8 mouse cellular contexts compared by ENCODE assay signal in genomic region chr9:72661561-72661894, GRCm38 (mm10). TPM values are rescaled to one million over a fixed set of nuclear protein-coding genes. Genes with fewer than 3 reads are reported as not detected.
DNase-seq lines count a peak whose midpoint lies in the region; ATAC-seq and TF ChIP-seq lines count a peak whose summit lies in the region.

No protein-coding gene starts in this region.

- H3K4me1 ChIP-seq in kidney, embryonic 16.5 days (ENCODE audit: insufficient read depth, low read length) = peaks cover 40% of the 10 kb centered on the region
- H3K4me1 ChIP-seq in hindbrain, embryonic 15.5 days (replicated peaks) = peaks cover 38% of the 10 kb centered on the region
- H3K4me1 ChIP-seq in midbrain, postnatal 0 days (ENCODE audit: insufficient read depth, low read length) = peaks cover 4% of the 10 kb centered on the region; the same call in 1 of the 2 replicates

- H3K4me2 ChIP-seq in kidney, embryonic 16.5 days (replicated peaks; ENCODE audit: low read depth, low read length) = peak overlapping the region; percentile 77
- H3K4me2 ChIP-seq in hindbrain, embryonic 15.5 days = peak overlapping the region; percentile 70
- H3K4me2 ChIP-seq in midbrain, postnatal 0 days (ENCODE audit: low read depth, low read length, poor library complexity, severe bottlenecking) = peak overlapping the region; percentile 71

- no peak for TF ChIP-seq CTCF in midbrain, postnatal 0 days (IDR thresholded peaks at IDR 0.05)

- peak overlapping the region; percentile 98 for H3K4me3 ChIP-seq in kidney, embryonic 16.5 days (ENCODE audit: low read length)
- peak overlapping the region; percentile 96 for H3K4me3 ChIP-seq in hindbrain, embryonic 15.5 days
- H3K4me3 ChIP-seq in midbrain, postnatal 0 days (ENCODE audit: low read depth, low read length) = peak overlapping the region; percentile 94

- no peak for DNase-seq in kidney, adult 8-10 months
- peak; percentile 47 for DNase-seq in c-Kit-positive CD71-positive TER-119-positive erythroid progenitor cells, embryonic 14.5 days (ENCODE audit: low spot score)
- DNase-seq in midbrain, postnatal 0 days (ENCODE audit: low spot score) = no peak
- no peak for DNase-seq in layer of hippocampus, postnatal 10 days (ENCODE audit: low spot score in 2 of 2)
- DNase-seq in layer of hippocampus, postnatal 14 days (ENCODE audit: low spot score in 2 of 2) = no peak
- no peak for DNase-seq in right cerebral cortex, postnatal 36 days (ENCODE audit: low spot score in 2 of 2)

- under 1% methylated on average over 13 of the region's 13 CpGs for WGBS in kidney, embryonic 16.5 days
- WGBS in hindbrain, embryonic 15.5 days = under 1% methylated on average over 13 of the region's 13 CpGs
- WGBS in midbrain, postnatal 0 days = under 1% methylated on average over 13 of the region's 13 CpGs

- ATAC-seq in kidney, embryonic 16.5 days (ENCODE audit: low FRiP score, low TSS enrichment) = no peak
- ATAC-seq in hindbrain, embryonic 15.5 days (ENCODE audit: low FRiP score, low read depth) = no peak
- ATAC-seq in midbrain, postnatal 0 days (ENCODE audit: low FRiP score) = no peak

- no peaks in the 10 kb centered on the region for H3K27me3 ChIP-seq in kidney, embryonic 16.5 days (ENCODE audit: insufficient read depth, low read length)
- no peaks in the 10 kb centered on the region for H3K27me3 ChIP-seq in hindbrain, embryonic 15.5 days
- H3K27me3 ChIP-seq in midbrain, postnatal 0 days (ENCODE audit: insufficient read depth, low read length) = no peaks in the 10 kb centered on the region

- H3K9ac ChIP-seq in kidney, embryonic 16.5 days (replicated peaks; ENCODE audit: low read length) = peak overlapping the region; percentile 100
- peak overlapping the region; percentile 100 for H3K9ac ChIP-seq in hindbrain, embryonic 15.5 days
- H3K9ac ChIP-seq in midbrain, postnatal 0 days (replicated peaks; ENCODE audit: low read length, poor library complexity, severe bottlenecking) = peak overlapping the region; percentile 99

- peaks cover 17% of the 10 kb centered on the region; the same call in 1 of the 2 replicates for H3K36me3 ChIP-seq in kidney, embryonic 16.5 days (ENCODE audit: insufficient read depth, low read length)
- H3K36me3 ChIP-seq in hindbrain, embryonic 15.5 days = no peaks in the 10 kb centered on the region
- no peaks in the 10 kb centered on the region for H3K36me3 ChIP-seq in midbrain, postnatal 0 days (ENCODE audit: insufficient read depth, low read length)

- H3K27ac ChIP-seq in kidney, embryonic 16.5 days (ENCODE audit: low read length) = peak overlapping the region; percentile 100
- H3K27ac ChIP-seq in hindbrain, embryonic 15.5 days (replicated peaks) = peak overlapping the region; percentile 100
- peak overlapping the region; percentile 99 for H3K27ac ChIP-seq in midbrain, postnatal 0 days (ENCODE audit: low read depth, low read length)

- H3K9me3 ChIP-seq in kidney, embryonic 16.5 days (ENCODE audit: low read length) = no peaks in the 10 kb centered on the region
- H3K9me3 ChIP-seq in hindbrain, embryonic 15.5 days = no peaks in the 10 kb centered on the region
- H3K9me3 ChIP-seq in midbrain, postnatal 0 days (ENCODE audit: low read length) = no peaks in the 10 kb centered on the region

RNA-seq across cellular contexts. Expression of gene Nedd4, which starts 0.6 kb away (rescaled TPM):
- polyA plus RNA-seq in kidney, embryonic 16.5 days (2015; fragmentation: Nextera tagmentation; extraction: Ambion mirVana) = 652 and 684 TPM in 2 replicates
- 387 and 425 TPM in 2 replicates for polyA plus RNA-seq in hindbrain, embryonic 15.5 days (2015; fragmentation: Nextera tagmentation; extraction: Ambion mirVana)
- 432 and 533 TPM in 2 replicates for total RNA-seq in midbrain, postnatal 0 days (2014; rRNA removed)
- polyA plus RNA-seq in midbrain, postnatal 0 days (2015; fragmentation: Nextera tagmentation; extraction: Ambion mirVana) = 276 and 321 TPM in 2 replicates
- 100 to 1,000 TPM; 342 to 359 TPM for total RNA-seq in layer of hippocampus, postnatal 10 days (2021)
- total RNA-seq in layer of hippocampus, postnatal 14 days (2021) = 100 to 1,000 TPM; 288 to 318 TPM
